Mouse (Mus musculus): Measurements from ENCODE around the gene Akap6. TPM values are rescaled to one million over a fixed set of nuclear protein-coding genes. Genes with fewer than 3 reads are reported as not detected.
A peak's percentile ranks its signal among the peaks of the same experiment; 100 is the strongest.

The Akap6 gene
- polyA plus RNA-seq (2015; fragmentation: Nextera tagmentation; extraction: Ambion mirVana) = 0.02 and 0.04 TPM in 2 replicates

DNA sequence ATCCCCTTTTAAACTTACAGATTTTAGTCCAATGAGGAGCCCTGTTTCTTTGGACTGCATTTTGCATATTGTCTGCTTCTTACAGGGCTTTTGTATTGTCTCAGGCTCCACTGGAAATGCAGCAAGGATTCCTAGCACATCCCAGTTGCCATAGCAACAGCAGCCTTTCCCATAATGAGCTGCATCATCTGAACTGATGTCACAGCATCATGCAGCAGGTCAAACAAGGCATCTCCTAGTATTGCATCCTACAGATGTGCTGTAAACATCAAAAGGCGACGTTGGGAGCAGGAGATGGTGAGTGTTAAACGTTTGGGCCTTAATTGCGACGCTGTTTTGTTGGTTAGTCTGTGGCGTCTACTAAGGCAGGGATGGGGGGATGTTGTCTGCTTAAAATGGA, at the start of gene Akap6:
Akap6 (plus strand) TSS at position 238 of the 400 bp plus-strand sequence.
- H3K9me3 ChIP-seq (replicated peaks; ENCODE audit: control insufficient read depth, low read length) = no peaks in the 10 kb centered on the region
- H3K27ac ChIP-seq (ENCODE audit: low read length) = no peak within 1 kb of the TSS
- no peaks in the 10 kb centered on the region for H3K27me3 ChIP-seq (ENCODE audit: control insufficient read depth, insufficient read depth, low read depth, low read length)
- no peak for ATAC-seq (ENCODE audit: low read depth)
- H3K4me1 ChIP-seq (ENCODE audit: control insufficient read depth, low read depth, low read length) = no peaks in the 10 kb centered on the region; the same call in 1 of the 2 replicates
- WGBS (ENCODE audit: insufficient replicate concordance) = 60% methylated on average over 6 of the region's 6 CpGs
- no peak within 1 kb of the TSS for H3K9ac ChIP-seq (ENCODE audit: low read depth, low read length)
- no peak within 1 kb of the TSS for H3K4me2 ChIP-seq (ENCODE audit: low read depth, low read length)
- H3K4me3 ChIP-seq (ENCODE audit: low read depth, low read length) = no peak within 1 kb of the TSS
- no peaks in the 10 kb centered on the region for H3K36me3 ChIP-seq (ENCODE audit: control insufficient read depth, insufficient read depth)

DNA sequence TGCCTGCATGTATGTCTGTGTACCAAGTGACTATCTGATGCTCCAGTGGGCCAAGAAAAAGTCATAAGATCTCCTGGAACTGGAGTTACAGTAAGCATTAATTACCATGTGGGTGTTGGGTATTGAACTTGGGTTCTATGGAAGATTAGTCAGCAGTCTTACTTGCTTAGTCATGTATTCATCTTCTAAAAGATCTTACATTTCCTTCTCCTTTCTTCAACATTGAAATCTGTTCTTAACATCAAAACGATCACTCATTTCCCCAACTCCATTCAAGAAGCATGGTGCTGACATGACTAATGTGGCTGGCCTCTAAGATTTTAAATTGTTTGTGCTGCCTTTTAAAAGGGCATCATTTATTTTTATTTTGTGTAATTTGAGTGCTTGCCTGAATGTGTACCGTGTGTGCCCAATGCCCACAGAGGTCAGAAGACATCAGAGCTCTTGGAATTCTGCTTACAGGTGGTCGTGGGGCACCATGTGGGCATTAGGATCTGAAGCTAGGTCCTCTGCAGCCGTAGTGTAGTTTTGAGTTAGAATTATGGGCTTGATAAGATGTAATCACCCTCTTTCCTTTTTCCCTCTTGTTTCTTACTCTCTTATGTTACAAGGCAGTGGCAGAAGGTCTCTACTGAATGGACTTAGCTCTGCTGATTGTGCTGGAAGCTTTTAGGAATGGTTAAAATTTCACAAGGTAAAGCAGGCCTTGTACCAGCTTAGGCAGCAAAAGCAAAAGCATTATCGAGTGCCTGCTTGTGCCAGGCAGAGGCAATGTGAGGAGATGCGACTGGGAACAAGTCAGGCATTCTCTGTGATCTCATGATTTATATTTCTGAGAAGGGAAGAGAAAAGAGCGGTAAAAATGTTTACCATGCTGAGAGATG, 36.0 kb upstream of the Akap6 start:
- Histone ChIP-seq H3K4me3 (ENCODE audit: low read depth, low read length) (no peak overlapping the region), H3K9ac (ENCODE audit: low read depth, low read length) (no peak overlapping the region), H3K4me2 (ENCODE audit: low read depth, low read length) (no peak overlapping the region), H3K9me3 (replicated peaks; ENCODE audit: control insufficient read depth, low read length) (no peaks in the 10 kb centered on the region), H3K36me3 (ENCODE audit: control insufficient read depth, insufficient read depth) (no peaks in the 10 kb centered on the region), H3K27me3 (ENCODE audit: control insufficient read depth, insufficient read depth, low read depth, low read length) (no peaks in the 10 kb centered on the region), H3K4me1 (ENCODE audit: control insufficient read depth, low read depth, low read length) (no peaks in the 10 kb centered on the region), H3K27ac (ENCODE audit: low read length) (no peak overlapping the region)
- WGBS (ENCODE audit: insufficient replicate concordance) = 49% methylated on average over 7 of the region's 7 CpGs
- ATAC-seq (ENCODE audit: low read depth) = no peak

DNA sequence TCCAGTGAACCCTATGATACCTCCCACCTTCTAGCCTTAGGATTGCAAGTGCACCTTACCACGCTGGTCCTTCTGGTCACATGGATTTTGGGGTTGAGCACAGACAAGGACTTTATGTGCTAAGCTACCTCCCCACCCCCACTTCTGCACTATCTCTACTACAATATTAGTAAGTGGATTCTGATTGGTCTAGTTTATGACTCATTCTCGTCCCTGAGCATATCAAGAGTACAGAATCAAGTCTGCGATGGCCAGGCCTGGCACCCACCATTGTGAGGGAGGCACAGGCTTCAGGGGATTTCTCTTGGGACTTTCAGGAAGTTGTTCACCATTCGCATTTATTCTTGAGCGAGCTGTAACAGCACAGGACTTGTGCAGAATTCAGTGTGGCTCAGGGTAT, 34.2 kb upstream of the Akap6 start:
- Histone ChIP-seq H3K4me3 (ENCODE audit: low read depth, low read length) (no peak overlapping the region), H3K9me3 (replicated peaks; ENCODE audit: control insufficient read depth, low read length) (no peaks in the 10 kb centered on the region), H3K36me3 (ENCODE audit: control insufficient read depth, insufficient read depth) (no peaks in the 10 kb centered on the region), H3K4me1 (ENCODE audit: control insufficient read depth, low read depth, low read length) (no peaks in the 10 kb centered on the region), H3K4me2 (ENCODE audit: low read depth, low read length) (no peak overlapping the region), H3K9ac (ENCODE audit: low read depth, low read length) (no peak overlapping the region), H3K27ac (ENCODE audit: low read length) (no peak overlapping the region), H3K27me3 (ENCODE audit: control insufficient read depth, insufficient read depth, low read depth, low read length) (no peaks in the 10 kb centered on the region)
- 51% methylated on average over 5 of the region's 5 CpGs for WGBS (ENCODE audit: insufficient replicate concordance)
- no peak for ATAC-seq (ENCODE audit: low read depth)

DNA sequence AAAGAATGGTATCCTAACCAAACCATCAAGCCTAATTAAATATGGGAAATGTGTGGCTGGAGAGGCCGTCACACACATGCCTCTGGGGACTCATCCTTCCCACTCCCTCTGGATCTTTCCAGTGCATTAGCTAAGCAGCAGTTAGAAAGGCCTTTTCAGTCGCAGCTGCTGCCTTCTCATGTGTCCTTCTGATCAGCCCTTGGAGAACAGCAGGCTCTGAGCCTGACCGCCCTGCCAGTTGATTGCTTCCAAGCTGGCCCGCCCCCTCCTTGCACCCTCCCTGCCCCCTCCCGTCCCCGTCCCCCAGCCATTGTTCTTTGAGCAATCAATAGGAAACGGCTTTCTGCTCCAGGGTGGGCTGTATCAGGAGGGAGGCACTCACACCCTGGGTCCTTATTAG, 27.7 kb upstream of the Akap6 start:
- Histone ChIP-seq H3K4me3 (ENCODE audit: low read depth, low read length) (no peak overlapping the region), H3K36me3 (ENCODE audit: control insufficient read depth, insufficient read depth) (no peaks in the 10 kb centered on the region), H3K27me3 (ENCODE audit: control insufficient read depth, insufficient read depth, low read depth, low read length) (no peaks in the 10 kb centered on the region), H3K27ac (ENCODE audit: low read length) (no peak overlapping the region), H3K9ac (ENCODE audit: low read depth, low read length) (no peak overlapping the region), H3K4me2 (ENCODE audit: low read depth, low read length) (no peak overlapping the region), H3K4me1 (ENCODE audit: control insufficient read depth, low read depth, low read length) (no peaks in the 10 kb centered on the region), H3K9me3 (replicated peaks; ENCODE audit: control insufficient read depth, low read length) (no peaks in the 10 kb centered on the region)
- WGBS (ENCODE audit: insufficient replicate concordance) = 34% methylated on average over 7 of the region's 7 CpGs
- no peak for ATAC-seq (ENCODE audit: low read depth)

DNA sequence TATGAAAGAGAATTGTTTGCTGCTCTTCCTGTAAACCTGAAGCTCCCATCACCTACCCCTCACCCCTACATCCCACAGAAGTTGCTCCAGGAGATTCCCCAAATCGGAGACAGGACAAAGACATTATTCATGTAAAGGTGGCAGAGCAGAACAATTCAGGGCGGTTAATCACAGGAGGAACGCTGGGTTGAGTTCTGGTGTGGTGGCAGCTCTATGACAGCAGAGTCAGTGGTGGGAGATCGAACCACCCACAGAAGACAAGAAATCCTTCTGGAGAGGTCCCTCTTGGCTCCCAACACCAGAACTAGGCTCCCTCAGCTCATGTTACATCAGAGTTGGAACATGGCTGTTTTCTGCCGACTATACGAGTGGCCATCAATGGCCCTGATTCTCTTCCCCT, 27.2 kb upstream of the Akap6 start:
- H3K4me2 ChIP-seq (ENCODE audit: low read depth, low read length) = no peak overlapping the region
- ATAC-seq (ENCODE audit: low read depth) = no peak
- 57% methylated on average over 6 of the region's 6 CpGs for WGBS (ENCODE audit: insufficient replicate concordance)

DNA sequence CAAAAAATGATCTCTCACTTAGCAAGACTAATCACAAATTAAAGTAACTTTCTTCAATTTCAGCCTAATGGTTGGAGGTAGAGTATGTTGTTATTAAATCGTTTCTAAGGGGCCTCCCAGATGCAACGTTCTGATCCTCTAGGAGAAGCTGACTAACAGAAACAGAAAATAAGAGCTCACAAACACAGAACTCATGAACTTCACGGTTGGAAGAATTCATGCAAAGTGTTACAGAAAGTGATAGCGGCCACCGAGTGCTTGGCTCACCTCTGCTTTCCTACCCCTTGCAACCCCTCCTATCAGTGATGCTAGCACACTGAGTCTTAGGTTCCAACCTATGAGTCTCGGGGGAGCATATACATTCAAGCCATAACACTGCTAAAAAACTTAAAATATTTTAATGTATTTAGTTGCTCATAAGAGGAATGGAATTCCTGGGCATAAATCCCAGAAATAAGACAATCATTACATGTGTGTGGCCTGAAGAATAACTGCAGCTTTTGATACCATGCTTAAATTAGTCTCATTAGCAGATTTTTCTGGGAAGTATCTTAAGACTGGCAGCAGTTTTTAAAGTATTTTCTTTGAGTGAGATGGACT, 25.7 kb upstream of the Akap6 start:
- H3K9ac ChIP-seq (ENCODE audit: low read depth, low read length) = no peak overlapping the region
- H3K9me3 ChIP-seq (replicated peaks; ENCODE audit: control insufficient read depth, low read length) = no peaks in the 10 kb centered on the region
- H3K27me3 ChIP-seq (ENCODE audit: control insufficient read depth, insufficient read depth, low read depth, low read length) = no peaks in the 10 kb centered on the region
- no peaks in the 10 kb centered on the region for H3K4me1 ChIP-seq (ENCODE audit: control insufficient read depth, low read depth, low read length)
- H3K36me3 ChIP-seq (ENCODE audit: control insufficient read depth, insufficient read depth) = no peaks in the 10 kb centered on the region
- H3K4me2 ChIP-seq (ENCODE audit: low read depth, low read length) = no peak overlapping the region
- H3K27ac ChIP-seq (ENCODE audit: low read length) = no peak overlapping the region
- ATAC-seq (ENCODE audit: low read depth) = no peak
- WGBS (ENCODE audit: insufficient replicate concordance) = 69% methylated on average over 6 of the region's 6 CpGs
- H3K4me3 ChIP-seq (ENCODE audit: low read depth, low read length) = no peak overlapping the region

More for the DNA sequence above, 27.2 kb upstream of the Akap6 start:
- Histone ChIP-seq H3K9ac (ENCODE audit: low read depth, low read length) (no peak overlapping the region), H3K27ac (ENCODE audit: low read length) (no peak overlapping the region), H3K27me3 (ENCODE audit: control insufficient read depth, insufficient read depth, low read depth, low read length) (no peaks in the 10 kb centered on the region), H3K4me1 (ENCODE audit: control insufficient read depth, low read depth, low read length) (no peaks in the 10 kb centered on the region), H3K9me3 (replicated peaks; ENCODE audit: control insufficient read depth, low read length) (no peaks in the 10 kb centered on the region), H3K4me3 (ENCODE audit: low read depth, low read length) (no peak overlapping the region), H3K36me3 (ENCODE audit: control insufficient read depth, insufficient read depth) (no peaks in the 10 kb centered on the region)

DNA sequence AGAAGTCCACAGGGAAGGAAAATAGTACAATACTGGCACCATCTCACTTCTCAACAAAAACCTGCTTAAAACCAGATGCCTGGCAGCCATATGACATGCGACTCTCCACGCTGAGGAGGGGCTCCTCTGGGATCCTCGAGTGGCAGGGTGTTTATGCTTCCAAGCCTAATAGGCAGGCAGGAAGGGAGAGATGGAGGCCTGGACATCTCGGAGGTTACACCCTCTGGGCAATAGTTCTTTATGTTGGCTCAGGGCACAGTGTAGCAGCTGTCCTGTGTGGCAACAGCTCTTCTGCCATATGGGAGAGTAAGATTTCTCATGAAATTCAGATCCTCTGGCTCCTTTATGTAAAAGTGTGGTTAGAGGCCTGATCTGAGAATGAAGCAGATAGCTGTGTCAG, 24.2 kb upstream of the Akap6 start:
- 40% methylated on average over 4 of the region's 4 CpGs for WGBS (ENCODE audit: insufficient replicate concordance)
- no peaks in the 10 kb centered on the region for H3K4me1 ChIP-seq (ENCODE audit: control insufficient read depth, low read depth, low read length)
- ATAC-seq (ENCODE audit: low read depth) = no peak
- no peak overlapping the region for H3K4me3 ChIP-seq (ENCODE audit: low read depth, low read length)
- H3K27ac ChIP-seq (ENCODE audit: low read length) = no peak overlapping the region
- no peak overlapping the region for H3K9ac ChIP-seq (ENCODE audit: low read depth, low read length)
- H3K9me3 ChIP-seq (replicated peaks; ENCODE audit: control insufficient read depth, low read length) = no peaks in the 10 kb centered on the region
- H3K27me3 ChIP-seq (ENCODE audit: control insufficient read depth, insufficient read depth, low read depth, low read length) = no peaks in the 10 kb centered on the region
- H3K36me3 ChIP-seq (ENCODE audit: control insufficient read depth, insufficient read depth) = no peaks in the 10 kb centered on the region
- no peak overlapping the region for H3K4me2 ChIP-seq (ENCODE audit: low read depth, low read length)

DNA sequence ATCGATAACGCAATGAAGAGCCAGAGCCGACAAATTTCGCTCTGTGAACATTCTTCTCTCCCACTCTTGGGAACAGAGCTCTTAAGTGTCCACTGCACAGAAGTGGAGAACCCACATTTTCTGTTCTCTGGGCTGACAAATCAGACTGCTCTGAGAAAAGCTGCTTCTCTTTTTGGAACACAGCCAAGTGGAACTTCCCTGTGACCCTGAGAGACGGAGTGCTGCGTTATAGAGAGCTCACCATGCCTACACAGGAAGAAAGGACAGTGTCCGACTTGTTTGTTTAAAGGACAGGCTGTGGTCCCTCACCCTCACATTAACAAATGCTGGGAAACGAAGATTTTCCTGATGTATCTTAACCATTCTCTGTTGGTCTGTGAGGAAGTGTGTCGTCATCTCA, 11.8 kb upstream of the Akap6 start:
- Histone ChIP-seq H3K9ac (ENCODE audit: low read depth, low read length) (no peak overlapping the region), H3K9me3 (replicated peaks; ENCODE audit: control insufficient read depth, low read length) (no peaks in the 10 kb centered on the region), H3K27ac (ENCODE audit: low read length) (no peak overlapping the region), H3K4me2 (ENCODE audit: low read depth, low read length) (no peak overlapping the region), H3K27me3 (ENCODE audit: control insufficient read depth, insufficient read depth, low read depth, low read length) (no peaks in the 10 kb centered on the region), H3K4me3 (ENCODE audit: low read depth, low read length) (no peak overlapping the region), H3K4me1 (ENCODE audit: control insufficient read depth, low read depth, low read length) (peaks cover 5% of the 10 kb centered on the region), H3K36me3 (ENCODE audit: control insufficient read depth, insufficient read depth) (no peaks in the 10 kb centered on the region)
- 0 out of 2 replicates have a peak, but pooled peaks have one; percentile 16 for ATAC-seq (ENCODE audit: low read depth)
- WGBS (ENCODE audit: insufficient replicate concordance) = 39% methylated on average over 9 of the region's 9 CpGs

DNA sequence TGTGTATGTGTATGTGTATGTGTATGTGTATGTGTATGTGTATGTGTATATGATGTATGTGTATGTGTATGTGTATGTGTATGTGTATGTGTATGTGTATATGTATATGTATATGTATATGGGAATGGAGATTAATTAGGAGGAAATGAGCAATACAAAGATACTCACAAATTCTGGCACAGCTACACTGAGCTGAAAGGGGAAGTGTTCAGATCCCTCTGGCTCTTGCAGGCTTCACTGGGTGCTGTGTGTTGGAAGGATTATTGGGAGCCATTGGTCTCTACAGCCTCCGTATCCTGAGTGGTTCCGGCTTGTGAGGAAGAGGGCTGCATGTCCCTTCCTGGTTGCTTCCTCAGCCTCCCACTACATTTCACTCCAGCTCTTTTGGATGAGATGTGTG, 10.5 kb upstream of the Akap6 start:
- Histone ChIP-seq H3K36me3 (ENCODE audit: control insufficient read depth, insufficient read depth) (no peaks in the 10 kb centered on the region), H3K4me3 (ENCODE audit: low read depth, low read length) (no peak overlapping the region), H3K27me3 (ENCODE audit: control insufficient read depth, insufficient read depth, low read depth, low read length) (no peaks in the 10 kb centered on the region), H3K4me2 (ENCODE audit: low read depth, low read length) (no peak overlapping the region), H3K9ac (ENCODE audit: low read depth, low read length) (no peak overlapping the region), H3K4me1 (ENCODE audit: control insufficient read depth, low read depth, low read length) (peaks cover 5% of the 10 kb centered on the region), H3K27ac (ENCODE audit: low read length) (no peak overlapping the region), H3K9me3 (replicated peaks; ENCODE audit: control insufficient read depth, low read length) (no peaks in the 10 kb centered on the region)
- ATAC-seq (ENCODE audit: low read depth) = no peak
- WGBS (ENCODE audit: insufficient replicate concordance) = 55% methylated on average over 2 of the region's 2 CpGs
